Mouse (Mus musculus) c-Kit-negative CD71-positive TER-119-positive erythroid progenitor cells, embryonic 14.5 days (primary cell): ENCODE data around the gene Nepro.

Experiments used
- DNase-seq: peaks from one replicate; pipeline ENCODE4 v3.0.0-alpha.2; 2013; ENCODE audit warnings: low read depth, low spot score

Nepro gene

GRCm38 (mm10) chr16:44767506-44767905, 43.4 kb downstream of the Nepro start:
- no peak for DNase-seq

GRCm38 (mm10) chr16:44767967-44768366, 43.9 kb downstream of the Nepro start:
- DNase-seq: no peak

GRCm38 (mm10) chr16:44772577-44772976, 48.5 kb downstream of the Nepro start:
- DNase-seq: no peak

GRCm38 (mm10) chr16:44773673-44774072, 49.6 kb downstream of the Nepro start:
- no peak for DNase-seq

- DNase-seq: no peak
These were observed 50.1 kb downstream of the Nepro start for GRCm38 (mm10) chr16:44774201-44774600.

GRCm38 (mm10) chr16:44778538-44779147, 54.5 kb downstream of the Nepro start:
- DNase-seq: peak; percentile 20

GRCm38 (mm10) chr16:44779494-44779893, 55.4 kb downstream of the Nepro start:
- no peak for DNase-seq

- no peak for DNase-seq
These were observed 56.6 kb downstream of the Nepro start for GRCm38 (mm10) chr16:44780751-44781150.
